Mouse (Mus musculus): ENCODE results near the gene Iscu.

Iscu gene

DNA sequence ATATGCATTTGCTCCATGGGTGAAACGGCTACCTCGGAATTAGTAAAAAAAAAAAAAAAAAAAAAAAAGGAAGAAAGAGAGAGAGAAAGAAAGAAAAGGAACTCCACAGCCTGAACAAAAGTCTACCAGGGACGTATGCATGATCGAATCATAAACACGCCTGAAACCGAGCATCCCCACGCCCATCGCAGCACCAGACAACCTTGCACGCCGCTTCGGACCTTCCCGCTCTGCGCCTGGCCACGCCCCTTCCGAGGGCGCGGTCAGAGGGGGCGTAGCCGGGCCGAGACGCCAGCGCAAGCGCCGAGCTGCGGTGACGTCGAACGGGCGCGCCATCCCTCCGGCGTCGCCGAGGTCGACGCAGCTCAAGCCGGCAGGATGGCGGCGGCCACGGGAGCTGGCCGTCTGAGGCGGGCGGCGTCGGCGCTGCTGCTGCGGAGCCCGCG is at the start of gene Iscu, which contains the start of gene Sart3:
Iscu (plus strand) TSS at position 299 of the 446 bp plus-strand sequence.
Sart3 (minus strand) TSS at position 61 of the 446 bp plus-strand sequence.
- DNase-seq = peak; percentile 93 to 95

- DNase-seq = no peak
These were observed 48.8 kb upstream of the Iscu start for GRCm38 (mm10) chr5:113723567-113724237.

DNA sequence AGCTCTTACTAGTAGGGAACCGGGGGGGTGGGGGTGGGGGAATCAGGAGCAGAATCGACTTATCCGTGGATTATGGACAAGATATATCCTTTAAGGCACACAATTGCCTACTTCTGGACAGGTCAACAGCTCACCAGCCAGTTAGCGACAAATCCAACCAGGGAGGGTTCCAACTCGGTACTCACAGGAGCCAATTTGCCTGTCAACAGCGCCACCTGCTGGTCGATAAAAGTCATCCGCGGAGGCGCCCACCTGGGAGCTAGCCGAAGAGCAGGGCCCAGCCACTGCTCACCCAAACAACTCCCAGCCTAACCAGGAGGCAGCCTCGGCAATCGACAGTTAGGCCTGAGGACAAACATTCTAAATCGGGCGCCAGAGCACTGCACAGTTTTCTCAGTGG is 48.1 kb upstream of the Iscu start, which contains the start of gene 1700069L16Rik:
1700069L16Rik (minus strand) TSS at position 327 of the 400 bp plus-strand sequence.
- peak; percentile 33 to 74 for DNase-seq

DNA sequence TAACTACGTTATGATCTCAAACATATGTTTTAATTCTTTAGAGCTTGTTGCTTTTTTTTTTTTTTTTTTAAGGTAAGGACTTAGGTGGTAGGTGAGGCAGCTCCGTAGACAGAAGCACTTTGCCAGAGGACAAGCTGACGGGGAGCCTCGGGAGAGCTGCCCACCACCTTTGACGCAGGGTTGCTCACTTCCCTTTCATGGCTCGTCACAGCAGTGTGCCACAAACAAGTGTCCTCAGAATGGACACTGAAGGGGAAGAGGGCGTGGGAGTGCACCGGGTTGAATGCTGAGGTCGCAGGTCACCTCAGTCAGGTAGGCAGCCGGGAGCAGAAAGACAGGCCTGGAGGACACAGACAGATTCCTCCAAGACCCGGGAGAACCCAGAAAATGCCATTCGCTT is 47.1 kb upstream of the Iscu start:
- DNase-seq = no peak

DNA sequence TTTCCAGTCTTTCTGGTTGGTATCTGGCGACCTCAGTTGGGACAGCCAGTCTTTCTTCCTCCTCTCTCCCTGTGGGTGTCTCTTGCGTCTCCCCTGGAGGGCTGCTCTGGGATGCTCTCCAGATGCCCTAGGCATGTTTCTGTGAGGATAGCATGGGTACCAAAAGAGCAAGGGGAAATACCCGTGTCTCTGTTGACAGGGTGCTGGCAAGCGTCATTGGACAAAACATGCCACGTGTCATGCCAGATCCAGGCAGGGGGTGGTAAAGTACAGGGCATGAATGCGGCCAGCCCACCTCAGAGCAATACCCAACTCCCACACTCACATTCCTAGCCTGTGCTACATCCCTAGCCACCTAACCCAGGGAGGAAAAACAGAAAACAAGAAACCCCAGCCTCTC is 45.9 kb upstream of the Iscu start:
- no peak for DNase-seq

DNA sequence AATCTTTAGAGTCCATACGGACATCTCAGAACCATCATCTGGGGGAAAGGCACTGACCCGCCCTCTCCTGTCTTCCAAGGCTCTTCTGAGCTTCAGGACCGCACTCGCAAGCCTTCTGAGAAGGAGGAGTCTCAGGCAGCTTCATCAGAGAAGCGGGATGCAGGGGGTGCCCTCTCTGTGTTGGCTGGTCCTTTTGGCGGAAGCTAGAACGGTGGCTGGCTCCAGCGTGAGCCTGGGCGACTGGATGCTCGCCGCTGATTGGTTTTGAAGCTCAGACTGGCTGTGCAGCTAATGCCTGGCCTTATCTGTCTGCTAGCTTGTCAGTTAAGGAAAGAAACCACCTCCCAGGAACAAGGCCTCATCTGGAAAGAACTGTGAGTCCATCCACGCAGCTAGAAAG is 45.3 kb upstream of the Iscu start:
- no peak for DNase-seq

- no peak for DNase-seq
These were observed 44.5 kb upstream of the Iscu start for GRCm38 (mm10) chr5:113728011-113728410.

- no peak for DNase-seq
These were observed 43.9 kb upstream of the Iscu start for GRCm38 (mm10) chr5:113728691-113729090.

- DNase-seq = no peak
These were observed 41.9 kb upstream of the Iscu start for GRCm38 (mm10) chr5:113730641-113731121.

DNA sequence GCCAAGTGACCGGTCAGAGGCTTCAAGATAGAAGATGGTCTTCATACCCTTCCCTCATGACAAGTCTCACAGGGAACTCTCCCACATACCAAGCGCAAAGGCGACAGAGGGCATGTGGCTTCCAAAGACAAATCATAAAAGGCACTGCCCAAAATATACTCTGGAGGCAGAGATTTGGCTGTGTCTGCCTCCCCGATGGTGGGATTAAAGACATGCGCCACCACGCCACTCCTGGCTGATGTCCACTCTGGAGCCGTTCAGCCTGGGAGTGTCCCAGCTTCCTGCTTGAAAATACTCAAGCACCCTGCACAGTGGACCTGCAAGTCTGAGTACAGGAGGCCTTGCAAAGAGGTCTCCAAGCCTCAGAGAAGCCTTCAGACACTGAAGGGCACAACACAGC is 41.4 kb upstream of the Iscu start:
- no peak for DNase-seq

DNA sequence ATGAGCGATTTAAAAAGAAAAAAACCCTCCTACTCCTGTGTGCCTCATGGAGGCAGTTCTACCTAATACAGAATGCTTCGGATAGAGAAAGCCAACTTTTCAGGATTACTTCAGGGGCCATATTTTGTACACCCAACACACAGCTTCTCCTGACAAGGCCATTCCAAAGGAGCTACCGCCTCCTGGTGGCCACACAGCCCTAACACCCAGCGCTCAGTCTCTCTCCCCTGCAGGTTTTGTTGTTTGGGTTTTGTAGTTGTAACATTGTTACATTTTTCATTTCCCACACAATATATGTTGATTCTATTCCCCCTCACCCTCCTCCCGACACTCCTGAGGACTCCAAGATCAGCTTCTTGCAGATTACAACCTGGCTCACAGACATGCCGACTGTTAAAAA is 40.4 kb upstream of the Iscu start:
- DNase-seq = peak in 1 of 2 experiments; percentile 55

DNA sequence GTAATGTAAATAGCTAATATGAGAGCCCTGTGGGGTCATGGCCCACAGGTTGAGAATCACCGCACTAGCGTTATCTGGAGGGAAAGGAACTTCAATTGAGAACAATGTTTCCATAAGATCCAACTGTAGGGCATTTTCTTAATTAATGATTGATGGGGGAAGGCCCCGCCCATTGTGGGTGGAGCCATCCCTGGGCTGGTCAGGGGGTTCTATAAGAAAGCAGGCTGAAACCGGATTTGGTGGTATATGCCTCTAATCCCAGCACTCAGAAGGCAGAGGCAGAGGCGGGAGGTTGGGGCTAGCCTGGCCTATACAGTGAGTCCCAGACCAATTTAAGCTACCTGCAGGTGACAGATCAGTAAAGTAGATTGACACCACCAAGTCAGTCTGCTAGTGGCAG is 38.2 kb upstream of the Iscu start:
- DNase-seq = no peak

DNA sequence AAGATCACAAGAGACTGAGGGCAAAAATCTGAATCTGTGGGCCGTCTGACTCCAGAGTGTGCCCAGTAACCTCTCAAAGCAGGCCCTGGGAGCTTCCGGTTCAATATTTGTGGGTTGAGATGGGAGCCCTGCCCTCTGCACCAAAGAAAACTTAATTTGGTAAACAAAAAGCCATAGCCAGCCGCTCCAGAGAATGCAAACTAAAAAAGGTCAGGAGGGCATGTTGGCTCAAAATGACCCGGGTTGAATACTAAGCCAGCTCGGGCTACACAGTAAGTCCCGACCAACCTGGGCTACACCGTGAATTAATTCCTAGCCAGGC is 37.6 kb upstream of the Iscu start:
- DNase-seq = no peak

- DNase-seq = peak; percentile 84 to 85
These were observed 37.0 kb upstream of the Iscu start, which contains the start of gene Ficd for GRCm38 (mm10) chr5:113735345-113736112. Gene Ficd (plus strand): TSS chr5:113735803.

DNA sequence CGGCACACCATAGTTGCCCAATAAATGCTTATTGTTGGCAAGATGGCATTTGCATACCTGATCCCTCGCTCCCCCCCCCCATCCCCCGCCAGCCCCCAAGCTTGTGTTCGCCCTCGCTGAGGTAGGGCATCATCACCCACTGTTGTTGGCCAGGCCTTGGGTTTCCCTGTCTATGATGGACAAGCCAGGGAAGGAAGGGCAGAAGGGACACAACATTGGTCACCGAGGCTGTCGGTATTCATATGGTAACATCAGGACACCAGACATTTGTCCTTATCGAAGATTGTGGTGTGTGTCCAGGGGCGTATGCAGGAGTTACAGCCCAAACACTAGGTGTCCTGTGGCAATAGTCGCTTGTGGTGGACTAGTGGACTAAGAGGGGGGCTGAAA is 36.4 kb upstream of the Iscu start:
- DNase-seq = no peak

DNA sequence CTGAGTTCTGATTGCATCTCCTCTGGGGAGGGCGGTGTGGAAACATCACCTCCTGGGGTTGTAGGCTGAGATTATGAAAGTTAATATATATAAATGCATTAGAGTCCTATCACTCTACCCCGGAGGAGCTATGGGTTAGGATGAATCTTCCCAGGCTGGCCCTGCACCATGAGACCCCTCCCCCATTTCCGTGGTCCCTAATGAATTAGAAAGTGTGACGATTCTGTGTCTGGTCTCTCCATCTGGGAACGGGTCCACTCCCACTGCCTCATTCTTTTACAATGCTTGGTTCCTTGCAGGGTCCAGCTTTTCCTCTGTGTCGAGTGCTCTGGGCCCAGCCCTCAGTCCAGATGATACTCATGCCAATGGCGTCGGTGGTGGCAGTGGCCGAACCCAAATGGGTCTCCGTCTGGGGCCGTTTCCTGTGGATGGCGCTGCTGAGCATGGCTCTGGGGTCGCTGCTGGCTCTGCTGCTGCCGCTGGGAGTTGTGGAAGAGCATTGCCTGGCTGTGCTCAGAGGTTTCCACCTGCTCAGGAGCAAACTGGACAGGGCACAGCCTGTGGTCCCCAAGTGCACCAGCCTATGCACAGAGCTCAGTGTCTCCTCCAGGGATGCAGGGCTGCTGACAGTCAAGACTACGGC is 35.9 kb upstream of the Iscu start:
- no peak for DNase-seq

DNA sequence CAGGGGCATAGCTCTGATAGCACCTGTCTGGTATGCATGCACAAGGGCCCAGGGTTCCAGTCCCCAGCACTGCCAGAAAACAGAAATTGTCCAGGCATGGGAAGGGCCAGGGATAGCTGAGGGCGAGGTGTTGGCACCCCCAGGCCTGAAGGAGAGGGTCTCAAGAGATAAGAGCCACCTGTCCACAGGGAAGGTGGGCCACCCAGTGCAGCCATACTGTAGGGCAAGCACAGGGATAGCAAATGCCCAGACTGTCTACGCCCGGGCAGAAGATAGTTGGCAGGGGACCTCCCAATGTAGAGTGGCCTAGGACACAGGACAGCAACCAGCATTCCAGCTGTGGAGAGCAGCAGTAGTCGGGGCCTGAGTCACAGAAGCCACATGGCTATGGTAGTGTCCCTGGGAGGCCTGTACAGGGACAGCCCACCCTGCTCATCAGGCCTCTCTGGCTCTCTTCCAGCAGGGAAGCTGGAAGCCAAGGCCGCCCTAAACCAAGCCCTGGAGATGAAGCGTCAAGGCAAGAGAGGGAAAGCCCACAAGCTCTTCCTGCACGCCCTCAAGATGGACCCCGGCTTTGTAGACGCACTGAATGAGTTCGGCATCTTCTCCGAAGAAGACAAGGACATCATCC is 34.8 kb upstream of the Iscu start:
- no peak for DNase-seq

GRCm38 (mm10) chr5:113747629-113748028 is 24.9 kb upstream of the Iscu start:
- DNase-seq = no peak

DNA sequence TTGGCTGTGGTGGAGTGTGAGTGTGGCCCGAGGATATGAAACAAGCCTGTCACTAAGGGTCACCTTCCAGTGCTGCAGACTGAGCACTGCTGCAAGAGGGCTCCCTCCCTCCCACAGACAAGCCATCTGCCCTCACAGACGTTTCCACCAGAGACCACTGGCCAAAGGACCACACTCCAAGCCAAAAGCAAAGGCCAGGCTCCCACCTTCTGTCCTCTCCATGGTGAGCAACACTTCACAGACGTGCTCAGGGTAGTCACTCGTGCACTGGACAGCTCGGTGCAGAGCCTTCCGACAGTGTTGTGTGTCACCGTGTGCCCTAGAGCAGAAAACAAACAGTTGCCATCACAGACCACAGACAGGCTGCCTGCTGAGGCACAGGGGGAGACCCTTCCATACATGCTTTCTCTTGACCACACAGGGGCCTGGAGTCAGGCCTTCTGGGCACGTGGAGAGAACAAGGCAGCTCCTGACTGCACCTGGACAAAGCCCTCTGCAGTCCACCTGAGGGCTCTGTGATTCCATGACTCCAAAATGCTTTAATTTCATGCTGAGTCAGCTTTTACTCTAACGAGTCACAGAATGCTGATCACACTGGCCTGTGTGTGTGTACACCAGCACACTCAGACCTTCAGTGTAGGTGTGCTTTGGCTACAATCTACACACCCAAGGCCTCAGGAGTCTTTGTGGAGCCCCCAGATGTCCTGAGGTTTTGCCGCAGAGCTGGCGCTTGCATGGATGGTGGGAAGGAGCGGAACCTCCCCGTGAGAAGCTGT is 23.8 kb upstream of the Iscu start:
- DNase-seq = no peak

- no peak for DNase-seq
These were observed 20.9 kb upstream of the Iscu start for GRCm38 (mm10) chr5:113751521-113752157.

- DNase-seq = no peak
These were observed 17.1 kb upstream of the Iscu start for GRCm38 (mm10) chr5:113755347-113756030.
